Mouse (Mus musculus): ENCODE data around the gene Pde4d.

Gene Pde4d

DNA sequence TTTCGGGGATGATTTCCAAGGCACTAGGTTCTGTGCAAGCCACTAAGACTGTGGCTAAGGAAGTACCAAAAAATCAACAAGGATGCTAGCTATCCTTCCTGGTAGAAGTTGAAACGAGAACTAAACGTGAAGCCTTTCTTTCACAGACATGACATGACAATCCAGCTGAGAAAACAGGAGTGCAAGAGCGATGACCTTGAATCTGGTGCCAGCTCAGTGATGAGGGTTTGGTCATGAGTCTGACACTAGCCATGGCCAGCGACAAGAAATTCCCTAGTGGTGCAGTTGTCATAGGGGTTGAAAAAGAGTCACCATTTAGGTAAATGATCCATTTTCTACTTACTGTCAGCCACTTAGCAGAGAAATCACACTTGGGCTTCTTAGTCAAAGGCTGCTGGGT is 1466.2 kb downstream of the Pde4d start:
- no peak for DNase-seq (ENCODE audit: low read depth, low spot score)

GRCm38 (mm10) chr13:109917551-109917950 is 1467.8 kb downstream of the Pde4d start:
- no peak for DNase-seq (ENCODE audit: low read depth, low spot score)

DNA sequence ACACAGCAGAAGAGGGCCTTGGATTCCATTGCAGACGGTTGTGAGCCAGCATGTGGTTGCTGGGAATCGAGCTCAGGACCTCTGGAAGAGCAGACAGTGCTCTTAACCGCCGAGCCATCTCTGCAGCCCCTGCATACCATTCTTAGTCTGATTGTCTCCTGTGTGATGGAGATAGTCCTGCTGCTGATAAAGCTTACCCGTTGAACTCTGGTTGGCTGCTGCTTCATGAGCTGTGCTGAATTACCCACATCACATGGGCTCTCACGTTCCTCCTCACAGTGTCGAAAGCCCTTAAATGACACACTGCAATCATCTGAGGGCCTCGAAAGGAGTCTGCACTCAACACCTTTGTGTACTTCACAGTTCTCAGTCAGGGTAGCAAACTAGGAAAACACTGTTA is 1468.9 kb downstream of the Pde4d start:
- no peak for DNase-seq (ENCODE audit: low read depth, low spot score)

- DNase-seq (ENCODE audit: low read depth, low spot score) = no peak
Observed at GRCm38 (mm10) chr13:109920256-109920655, 1470.5 kb downstream of the Pde4d start.

DNA sequence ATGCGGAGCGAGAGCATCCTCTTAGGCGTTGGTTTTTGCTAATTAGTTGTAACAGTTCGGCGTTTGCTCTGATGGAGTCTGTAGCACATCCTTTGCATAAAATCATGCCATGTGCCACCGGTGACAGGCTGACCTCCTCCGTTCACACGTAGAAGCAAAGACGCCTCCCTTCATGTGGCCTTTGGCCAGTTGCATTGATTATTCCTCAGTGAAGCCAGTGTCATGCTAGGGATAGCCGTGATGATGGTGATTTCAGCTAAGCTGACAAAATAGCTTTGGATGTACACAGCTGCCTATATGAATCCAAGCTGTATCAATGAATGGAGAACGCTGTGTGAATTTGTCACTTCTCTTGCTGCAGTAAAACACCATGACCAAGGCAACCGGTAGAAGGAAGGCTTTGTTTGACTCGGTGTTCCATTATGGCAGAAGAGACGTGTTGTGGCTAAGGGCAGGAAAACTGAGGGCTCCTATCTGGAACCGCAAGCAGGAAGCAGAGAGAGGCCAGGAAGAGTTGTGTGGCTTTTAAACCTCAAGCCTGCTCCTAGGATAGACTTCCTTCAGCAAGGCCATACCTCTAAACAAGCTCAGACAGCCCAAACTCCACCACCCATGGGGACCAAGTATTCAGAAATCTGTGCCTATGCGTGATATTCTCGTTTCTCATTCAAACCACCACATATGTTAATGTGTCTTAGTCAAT is 1471.7 kb downstream of the Pde4d start:
- peak; percentile 13 for DNase-seq (ENCODE audit: low read depth, low spot score)

DNA sequence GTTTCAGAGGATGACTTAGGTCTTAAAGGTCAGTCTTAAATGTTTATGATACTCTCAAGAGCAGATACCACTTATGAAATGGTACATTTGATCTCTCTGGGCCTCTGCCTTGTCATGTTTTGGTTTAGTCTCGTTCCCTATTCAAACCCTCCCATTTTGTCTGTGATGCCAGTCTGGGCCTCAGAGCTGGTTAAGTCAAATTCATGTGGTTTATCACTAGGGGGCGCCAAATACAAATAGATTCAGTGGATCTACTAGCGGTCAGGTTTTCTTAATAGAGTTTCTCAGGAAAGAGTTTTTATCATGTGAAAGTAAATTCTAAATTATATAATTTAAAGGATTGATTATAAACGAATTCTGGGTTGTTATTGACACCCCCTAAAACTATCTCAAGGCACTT is 1472.5 kb downstream of the Pde4d start:
- peak; percentile 78 for DNase-seq (ENCODE audit: low read depth, low spot score)

- no peak for DNase-seq (ENCODE audit: low read depth, low spot score)
Observed at GRCm38 (mm10) chr13:109922782-109923181, 1473.0 kb downstream of the Pde4d start.

DNA sequence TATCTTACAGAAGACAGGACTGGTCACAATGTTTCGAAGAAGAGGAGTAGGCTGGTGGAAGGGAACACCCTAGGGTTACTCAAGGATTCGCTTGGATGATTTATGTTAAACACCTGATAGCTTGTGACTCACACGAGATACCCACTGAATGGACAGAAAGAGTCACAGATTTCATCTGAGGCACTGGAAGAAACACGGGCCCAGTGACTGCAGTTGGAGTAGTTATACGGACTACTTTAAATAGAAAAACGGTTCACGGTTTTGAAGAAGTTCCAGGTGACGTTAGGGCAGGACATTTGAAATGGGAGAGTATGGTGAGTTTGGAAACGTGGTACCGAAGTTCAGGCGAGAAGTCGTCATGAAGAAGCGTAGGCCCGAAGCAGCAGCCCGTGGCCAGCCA is 1475.0 kb downstream of the Pde4d start:
- no peak for DNase-seq (ENCODE audit: low read depth, low spot score)

- peak; percentile 69 for DNase-seq (ENCODE audit: low read depth, low spot score)
Observed at GRCm38 (mm10) chr13:109926277-109926920, 1476.7 kb downstream of the Pde4d start.

DNA sequence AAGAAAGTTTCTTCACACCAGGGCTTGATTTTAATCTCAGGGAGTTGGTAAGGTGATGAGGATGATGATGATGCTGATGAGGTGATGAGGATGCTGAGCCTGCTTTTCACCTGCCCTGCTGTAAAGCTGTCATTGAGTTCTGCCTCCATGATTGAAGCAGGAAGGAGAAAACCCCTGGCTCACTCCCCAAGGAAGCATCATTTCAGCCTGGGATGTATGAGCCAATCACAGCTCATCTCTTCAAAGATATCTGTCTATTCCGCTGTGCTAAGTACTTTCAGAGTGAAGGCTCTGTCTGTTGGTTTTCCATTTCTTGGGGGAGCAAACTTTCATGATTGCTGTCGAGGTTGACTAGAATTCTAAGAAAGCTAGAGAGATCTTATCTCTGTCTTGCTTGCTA is 1478.0 kb downstream of the Pde4d start:
- DNase-seq (ENCODE audit: low read depth, low spot score) = no peak

DNA sequence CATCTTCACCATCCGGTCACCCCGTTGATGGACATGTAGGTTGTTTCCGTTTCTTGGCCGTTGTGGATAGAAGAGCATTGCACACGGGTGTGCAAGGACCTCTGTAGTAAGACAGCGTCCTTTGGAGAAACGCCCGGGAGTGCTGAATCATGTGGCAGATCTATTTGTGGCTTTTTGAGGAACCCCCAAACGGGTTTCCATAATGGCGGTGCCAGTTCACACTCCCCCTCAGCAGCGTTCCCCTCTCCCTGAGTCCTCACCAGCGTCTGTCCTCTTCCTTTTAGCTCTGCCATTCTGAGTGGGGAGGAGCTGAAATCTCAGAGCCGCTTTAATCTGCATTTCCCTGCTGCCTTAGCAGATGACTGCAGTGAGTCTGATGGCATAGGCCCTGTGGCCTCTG is 1482.9 kb downstream of the Pde4d start:
- no peak for DNase-seq (ENCODE audit: low read depth, low spot score)

DNA sequence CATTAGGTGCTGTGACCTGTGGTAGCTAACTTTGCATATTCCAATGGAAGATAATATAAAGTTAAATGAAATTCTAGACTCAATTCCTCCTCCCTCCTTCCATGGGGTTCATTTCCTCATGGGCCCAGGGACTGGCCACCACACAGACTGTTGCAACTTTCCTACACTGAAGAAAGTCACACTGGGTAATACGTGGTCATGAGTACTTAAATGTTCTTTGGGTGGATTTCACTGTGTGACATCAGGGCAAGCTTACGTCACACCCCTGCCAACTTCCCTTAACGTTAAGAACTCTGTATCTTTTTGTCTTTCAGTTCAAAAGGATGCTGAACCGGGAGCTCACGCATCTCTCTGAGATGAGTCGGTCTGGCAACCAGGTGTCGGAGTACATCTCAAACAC is 1483.8 kb downstream of the Pde4d start:
- DNase-seq (ENCODE audit: low read depth, low spot score) = no peak

DNA sequence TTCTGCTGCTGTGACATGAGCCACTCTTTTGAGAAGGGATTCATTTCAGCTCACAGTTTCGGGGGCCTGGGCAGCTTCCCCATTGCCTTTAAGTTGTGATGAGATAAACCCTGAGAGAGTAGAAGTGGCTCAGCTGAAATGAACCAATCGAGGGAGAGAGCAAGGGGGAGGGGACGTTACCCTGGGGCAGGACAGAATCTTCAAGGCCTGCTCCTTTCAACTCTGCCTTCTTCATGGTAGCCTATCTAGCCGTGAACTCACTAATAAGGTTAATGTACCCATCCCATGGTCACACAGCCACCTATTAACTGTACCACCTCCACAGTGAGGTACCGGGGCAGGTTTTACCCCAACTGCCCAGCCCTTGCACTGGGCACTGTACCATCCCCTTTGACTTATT is 1487.1 kb downstream of the Pde4d start:
- no peak for DNase-seq (ENCODE audit: low read depth, low spot score)

GRCm38 (mm10) chr13:109944822-109945551 is 1495.2 kb downstream of the Pde4d start:
- no peak for DNase-seq (ENCODE audit: low read depth, low spot score)

DNA sequence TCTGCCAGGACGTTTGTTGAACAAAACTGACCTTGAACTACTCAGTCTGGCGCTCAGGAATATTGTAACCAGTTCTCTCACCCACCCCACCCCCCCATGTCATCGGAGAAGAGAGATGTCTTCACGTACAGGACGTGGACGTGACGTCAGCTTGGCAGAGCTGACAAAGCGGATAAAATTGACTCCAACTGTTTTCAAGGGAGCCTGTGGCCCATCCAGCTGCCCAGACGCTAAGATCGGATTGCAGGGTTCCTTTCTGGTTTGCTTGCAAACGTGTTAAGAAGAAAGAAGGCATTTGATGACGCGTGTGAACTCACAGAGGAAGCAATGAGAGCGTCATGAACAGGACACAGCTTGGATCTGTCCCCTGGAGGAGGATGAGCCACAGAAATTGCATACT is 1501.7 kb downstream of the Pde4d start:
- DNase-seq (ENCODE audit: low read depth, low spot score) = no peak

GRCm38 (mm10) chr13:109954189-109954588 is 1504.4 kb downstream of the Pde4d start:
- no peak for DNase-seq (ENCODE audit: low read depth, low spot score)

DNA sequence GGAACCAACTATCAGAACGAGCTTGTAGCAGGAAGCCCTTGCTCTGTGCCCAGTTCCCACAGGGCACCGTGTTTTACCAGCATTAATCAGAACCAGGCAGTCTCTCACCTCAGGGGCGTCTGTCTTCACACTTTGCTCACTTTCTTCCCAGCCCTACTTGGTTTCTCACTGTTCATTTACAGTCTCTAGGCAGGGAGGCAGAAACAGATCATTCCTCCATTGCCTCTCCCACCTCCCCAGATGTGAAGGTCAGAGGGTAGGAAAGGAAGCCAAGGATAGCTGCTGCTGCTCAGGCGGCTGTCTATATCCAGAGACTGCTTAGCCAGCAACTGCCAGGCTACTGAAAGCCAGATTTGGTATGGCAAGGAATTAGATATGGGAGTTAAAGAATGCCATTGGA is 1508.2 kb downstream of the Pde4d start:
- DNase-seq (ENCODE audit: low read depth, low spot score) = no peak

DNA sequence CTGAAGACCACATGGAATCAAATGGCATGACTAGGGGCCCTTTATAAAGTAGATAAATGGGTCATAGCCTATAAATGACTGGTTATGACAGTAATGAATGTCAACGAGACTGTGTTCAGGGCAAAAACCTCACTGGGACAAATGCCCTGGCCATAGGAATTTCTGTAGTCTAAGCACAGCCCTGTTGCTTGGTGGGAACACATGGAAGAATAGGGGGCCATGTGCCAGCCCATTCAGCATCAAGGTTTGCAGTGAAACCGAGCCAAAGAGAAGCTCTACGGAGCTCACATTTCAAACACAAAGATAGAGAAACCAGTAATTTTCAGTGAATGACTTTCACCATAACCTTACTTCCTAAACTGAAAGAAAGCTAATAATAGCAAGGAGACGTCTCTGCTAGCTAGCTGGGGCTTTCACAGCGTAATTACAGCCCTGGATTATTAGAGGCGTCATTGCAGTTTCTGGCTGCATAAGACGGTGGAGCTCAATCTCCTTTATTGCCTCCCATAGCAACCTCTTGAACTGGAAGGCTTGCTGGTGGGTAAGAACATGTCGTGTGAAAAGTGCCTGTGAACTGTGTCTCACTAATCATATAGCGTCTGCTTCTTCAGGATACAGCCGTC is 1533.2 kb downstream of the Pde4d start:
- DNase-seq (ENCODE audit: low read depth, low spot score) = no peak

DNA sequence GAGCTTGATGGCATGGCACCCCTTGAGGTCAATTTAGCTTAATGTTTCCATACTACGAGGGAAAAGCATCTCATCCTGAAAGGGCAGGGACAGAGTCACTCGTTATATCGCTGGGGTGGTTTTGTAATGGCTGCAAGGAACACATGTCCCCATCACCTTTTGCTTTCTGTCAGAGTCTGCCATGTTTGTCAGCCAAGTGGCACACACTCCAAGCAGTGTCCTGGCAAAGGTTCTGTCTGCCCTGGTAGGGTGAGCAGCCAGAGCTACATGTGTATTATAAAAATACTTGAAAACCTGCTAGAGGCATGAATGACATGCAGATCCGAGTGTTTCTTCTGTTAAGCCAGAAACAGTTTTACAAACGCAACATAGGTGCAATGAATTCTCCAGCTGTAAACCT is 1535.7 kb downstream of the Pde4d start:
- DNase-seq (ENCODE audit: low read depth, low spot score) = no peak

DNA sequence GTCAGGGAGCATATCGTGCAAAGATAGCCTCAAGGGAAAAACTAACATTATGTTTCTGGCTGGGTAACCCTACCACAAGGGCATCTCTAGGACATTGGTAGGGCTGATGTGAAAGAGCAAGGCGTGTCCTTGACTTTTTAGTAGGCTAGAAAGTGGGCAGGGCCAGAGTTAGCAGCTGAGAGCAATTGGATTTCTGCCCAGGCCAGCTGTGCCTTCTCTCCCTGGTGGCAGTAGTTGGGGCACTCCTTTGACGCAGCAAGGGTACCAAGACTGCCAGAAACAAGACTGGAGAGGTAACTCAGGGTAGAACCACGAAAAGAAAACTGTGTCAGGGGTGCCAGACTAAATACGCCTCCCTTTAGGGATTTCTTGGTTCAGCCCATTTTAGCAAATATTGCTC is 1536.1 kb downstream of the Pde4d start:
- no peak for DNase-seq (ENCODE audit: low read depth, low spot score)

DNA sequence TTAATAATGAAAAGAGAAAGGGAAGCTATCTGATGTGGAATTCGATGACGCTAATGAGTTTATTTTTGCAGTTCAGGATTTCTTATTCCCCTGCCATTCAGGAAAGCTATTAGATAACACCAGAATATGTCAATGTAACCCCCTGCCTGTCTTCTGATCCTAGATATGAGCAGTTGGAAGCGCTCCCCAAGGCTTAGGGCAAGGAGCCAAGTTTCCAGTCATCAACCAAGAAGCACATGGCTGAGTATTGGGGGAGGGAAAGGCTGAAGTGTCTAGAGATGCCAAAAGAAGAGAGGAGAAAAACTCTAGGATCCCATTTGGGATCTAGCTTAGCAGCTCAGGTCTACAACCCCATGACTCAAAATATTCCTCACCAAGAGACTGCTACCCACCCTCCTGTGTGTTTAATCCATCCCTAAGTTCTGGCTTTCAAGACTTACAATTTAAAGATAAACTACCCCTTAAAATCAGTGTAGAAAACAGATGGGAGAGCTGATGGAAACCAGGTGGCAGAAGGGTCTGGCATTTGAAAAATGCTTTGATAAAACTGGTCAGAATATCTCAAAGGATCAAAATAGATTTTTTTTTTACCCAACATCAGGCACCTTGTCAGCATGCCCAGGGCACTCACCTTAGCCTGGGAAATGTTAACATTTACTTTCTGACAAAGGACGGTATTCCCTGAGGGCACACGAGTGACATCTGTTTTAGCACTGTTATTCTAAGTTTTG is 1543.2 kb downstream of the Pde4d start:
- no peak for DNase-seq (ENCODE audit: low read depth, low spot score)

All from CD4-positive helper T cell, adult 2 months (primary cell).